Mouse (Mus musculus) myocyte (in vitro differentiated cells): Measurements from ENCODE around the gene Fbxl14.

Experiments used
- CEBPB ChIP-seq: IDR thresholded peaks from 2 replicates; pipeline ENCODE4 v1.6.1; 2011; ENCODE audit warnings: mild to moderate bottlenecking, moderate library complexity; ENCODE audit not compliant: poor library complexity, insufficient read depth, severe bottlenecking
- MAX ChIP-seq: IDR thresholded peaks from one replicate; pipeline ENCODE4 v1.6.1; 2011; ENCODE audit warnings: low read depth, mild to moderate bottlenecking, control low read depth
- MYOD1 ChIP-seq, 3 experiments: IDR thresholded peaks; one replicate each; pipeline ENCODE4 v1.6.1; 2011; ENCODE audit warnings: control low read depth in 2 of 3, low read depth in 2 of 3, mild to moderate bottlenecking in 2 of 3, moderate library complexity in 1 of 3; ENCODE audit not compliant: insufficient read length in 2 of 3, control insufficient read depth in 1 of 3
- POLR2A ChIP-seq: IDR thresholded peaks from one replicate; pipeline ENCODE4 v1.6.1; 2011; ENCODE audit warnings: low read depth, mild to moderate bottlenecking, control low read depth, moderate library complexity; ENCODE audit not compliant: insufficient read length
- POLR2AphosphoS2 ChIP-seq: IDR thresholded peaks from one replicate; pipeline ENCODE4 v1.6.1; 2011; ENCODE audit warnings: low read depth, control low read depth; ENCODE audit not compliant: insufficient read length

DNA sequence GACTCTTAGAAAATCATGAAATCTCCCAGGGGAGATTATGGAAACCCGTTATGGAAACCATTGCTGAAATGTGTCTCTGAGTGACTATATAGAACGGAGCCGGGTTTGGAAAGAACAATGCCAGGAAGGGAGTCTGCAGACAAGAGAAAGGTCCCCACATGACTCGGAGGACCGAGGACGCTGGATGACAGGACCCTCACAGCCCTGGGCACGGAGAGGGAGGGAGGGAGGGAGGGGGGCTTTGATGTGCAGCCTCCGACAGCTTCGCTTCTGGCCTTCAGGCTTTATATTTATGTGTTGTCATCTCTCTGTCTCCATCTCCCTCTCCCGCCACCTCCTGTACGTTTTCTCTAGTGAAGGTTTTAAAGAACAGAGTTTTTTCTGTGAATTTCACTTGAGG is 11.5 kb downstream of the Fbxl14 start:
- TF ChIP-seq MAX (no peak), POLR2AphosphoS2 (no peak), POLR2A (no peak), MYOD1 (IDR thresholded peaks at IDR 0.05; ENCODE audit: control insufficient read depth in 1 of 3, insufficient read length in 2 of 3, low read depth in 2 of 3) (no peak), CEBPB (no peak)
